Mouse (Mus musculus): Measurements from ENCODE around the gene Lmntd1.
"Not testable (repeated sequence)": the region's sequence is repeated elsewhere in the genome, so short reads cannot be mapped to it uniquely, and the experiment has no call there.

The Lmntd1 gene

GRCm38 (mm10) chr6:145342836-145343235, 271.3 kb downstream of the Lmntd1 start:
- DNase-seq (ENCODE audit: low read depth, low spot score): no peak

GRCm38 (mm10) chr6:145341301-145342193, 272.6 kb downstream of the Lmntd1 start:
- DNase-seq (ENCODE audit: low read depth, low spot score): peak; percentile 83

GRCm38 (mm10) chr6:145340657-145341146, 273.4 kb downstream of the Lmntd1 start:
- DNase-seq (ENCODE audit: low read depth, low spot score): peak; percentile 98

- DNase-seq (ENCODE audit: low read depth, low spot score): peak; percentile 69
Observed at GRCm38 (mm10) chr6:145339956-145340656, 274.0 kb downstream of the Lmntd1 start.

GRCm38 (mm10) chr6:145338571-145339294, 275.4 kb downstream of the Lmntd1 start:
- no peak for DNase-seq (ENCODE audit: low read depth, low spot score)

- not testable (repeated sequence) for DNase-seq (ENCODE audit: low read depth, low spot score)
Observed at GRCm38 (mm10) chr6:145337521-145337920, 276.6 kb downstream of the Lmntd1 start.

- DNase-seq (ENCODE audit: low read depth, low spot score): peak; percentile 52
Observed at GRCm38 (mm10) chr6:145335876-145336768, 278.0 kb downstream of the Lmntd1 start.

GRCm38 (mm10) chr6:145334211-145334610, 279.9 kb downstream of the Lmntd1 start:
- DNase-seq (ENCODE audit: low read depth, low spot score): no peak

GRCm38 (mm10) chr6:145326141-145326806, 287.8 kb downstream of the Lmntd1 start:
- DNase-seq (ENCODE audit: low read depth, low spot score): no peak

GRCm38 (mm10) chr6:145325095-145325494, 289.0 kb downstream of the Lmntd1 start:
- no peak for DNase-seq (ENCODE audit: low read depth, low spot score)

GRCm38 (mm10) chr6:145324470-145324869, 289.6 kb downstream of the Lmntd1 start:
- no peak for DNase-seq (ENCODE audit: low read depth, low spot score)

GRCm38 (mm10) chr6:145322246-145322645, 291.9 kb downstream of the Lmntd1 start:
- DNase-seq (ENCODE audit: low read depth, low spot score): no peak

- no peak for DNase-seq (ENCODE audit: low read depth, low spot score)
Observed at GRCm38 (mm10) chr6:145320156-145320555, 294.0 kb downstream of the Lmntd1 start.
